Mouse (Mus musculus): ENCODE measurements around the gene Gm21936. TPM values are rescaled to one million over a fixed set of nuclear protein-coding genes. Genes with fewer than 3 reads are reported as not detected.
"Not testable (repeated sequence)": the region's sequence is repeated elsewhere in the genome, so short reads cannot be mapped to it uniquely, and the experiment has no call there.

The Gm21936 gene
- not detected in 2 replicates for polyA plus RNA-seq (2014; fragmentation: Nextera tagmentation; extraction: Ambion mirVana)

GRCm38 (mm10) chr12:87795212-87795611 is at the start of gene Gm21936:
Gm21936 (plus strand) TSS chr12:87795512.
- H3K27ac ChIP-seq (ENCODE audit: low read depth, low read length); H3K9ac ChIP-seq (ENCODE audit: low read depth, low read length); H3K36me3 ChIP-seq (ENCODE audit: control insufficient read depth, insufficient read depth, low read length); H3K4me2 ChIP-seq (replicated peaks; ENCODE audit: low read depth, low read length); H3K4me1 ChIP-seq (ENCODE audit: control insufficient read depth, insufficient read depth, low read length); H3K4me3 ChIP-seq (ENCODE audit: low read length); H3K27me3 ChIP-seq (ENCODE audit: control insufficient read depth, insufficient read depth, low read length); H3K9me3 ChIP-seq (ENCODE audit: control insufficient read depth, low read length); ATAC-seq (ENCODE audit: low FRiP score, low TSS enrichment): not testable (repeated sequence)
- WGBS: 100% methylated on average over 1 of the region's 1 CpGs

GRCm38 (mm10) chr12:87775655-87776054 is 19.7 kb upstream of the Gm21936 start, which contains the start of gene Gm21319:
Gm21319 (minus strand) TSS chr12:87775755.
- not testable (repeated sequence) for H3K4me1 ChIP-seq (ENCODE audit: control insufficient read depth, insufficient read depth, low read length); H3K9me3 ChIP-seq (ENCODE audit: control insufficient read depth, low read length); ATAC-seq (ENCODE audit: low FRiP score, low TSS enrichment); H3K27ac ChIP-seq (ENCODE audit: low read depth, low read length); H3K27me3 ChIP-seq (ENCODE audit: control insufficient read depth, insufficient read depth, low read length); H3K36me3 ChIP-seq (ENCODE audit: control insufficient read depth, insufficient read depth, low read length); H3K9ac ChIP-seq (ENCODE audit: low read depth, low read length); H3K4me2 ChIP-seq (replicated peaks; ENCODE audit: low read depth, low read length); H3K4me3 ChIP-seq (ENCODE audit: low read length)
- 93% methylated on average over 4 of the region's 4 CpGs for WGBS

GRCm38 (mm10) chr12:87797971-87798370 is 2.7 kb downstream of the Gm21936 start:
- H3K4me2 ChIP-seq (replicated peaks; ENCODE audit: low read depth, low read length); H3K27me3 ChIP-seq (ENCODE audit: control insufficient read depth, insufficient read depth, low read length); H3K9ac ChIP-seq (ENCODE audit: low read depth, low read length); H3K36me3 ChIP-seq (ENCODE audit: control insufficient read depth, insufficient read depth, low read length); H3K27ac ChIP-seq (ENCODE audit: low read depth, low read length); ATAC-seq (ENCODE audit: low FRiP score, low TSS enrichment); H3K4me3 ChIP-seq (ENCODE audit: low read length); H3K9me3 ChIP-seq (ENCODE audit: control insufficient read depth, low read length); H3K4me1 ChIP-seq (ENCODE audit: control insufficient read depth, insufficient read depth, low read length): not testable (repeated sequence)
- 92% methylated on average over 5 of the region's 5 CpGs for WGBS

- not testable (repeated sequence) for H3K27ac ChIP-seq (ENCODE audit: low read depth, low read length); H3K9ac ChIP-seq (ENCODE audit: low read depth, low read length); H3K9me3 ChIP-seq (ENCODE audit: control insufficient read depth, low read length); H3K4me3 ChIP-seq (ENCODE audit: low read length); ATAC-seq (ENCODE audit: low FRiP score, low TSS enrichment); H3K4me1 ChIP-seq (ENCODE audit: control insufficient read depth, insufficient read depth, low read length); H3K36me3 ChIP-seq (ENCODE audit: control insufficient read depth, insufficient read depth, low read length); H3K27me3 ChIP-seq (ENCODE audit: control insufficient read depth, insufficient read depth, low read length); H3K4me2 ChIP-seq (replicated peaks; ENCODE audit: low read depth, low read length)
- WGBS: 89% methylated on average over 3 of the region's 6 CpGs
Observed at GRCm38 (mm10) chr12:87816277-87816676, 21.0 kb downstream of the Gm21936 start, which contains the start of gene BB287469. BB287469 (plus strand) TSS chr12:87816577.

GRCm38 (mm10) chr12:87842239-87842638 is 46.9 kb downstream of the Gm21936 start, which contains the start of gene Gm2001:
Gm2001 (minus strand) TSS chr12:87842339.
- H3K36me3 ChIP-seq (ENCODE audit: control insufficient read depth, insufficient read depth, low read length); H3K4me3 ChIP-seq (ENCODE audit: low read length); H3K9me3 ChIP-seq (ENCODE audit: control insufficient read depth, low read length); H3K27me3 ChIP-seq (ENCODE audit: control insufficient read depth, insufficient read depth, low read length); H3K4me1 ChIP-seq (ENCODE audit: control insufficient read depth, insufficient read depth, low read length); H3K4me2 ChIP-seq (replicated peaks; ENCODE audit: low read depth, low read length); ATAC-seq (ENCODE audit: low FRiP score, low TSS enrichment); H3K27ac ChIP-seq (ENCODE audit: low read depth, low read length); H3K9ac ChIP-seq (ENCODE audit: low read depth, low read length): not testable (repeated sequence)
- 78% methylated on average over 1 of the region's 2 CpGs for WGBS

Other genes starting within 250 kb of the Gm21936 start
- gene Oog1, start 192.8 kb upstream of the Gm21936 start, polyA plus RNA-seq (2014; fragmentation: Nextera tagmentation; extraction: Ambion mirVana): not detected in 2 replicates
- gene Gm4027, start 176.6 kb upstream of the Gm21936 start, polyA plus RNA-seq (2014; fragmentation: Nextera tagmentation; extraction: Ambion mirVana): not detected in 2 replicates
- not detected in 2 replicates for gene Gm16381, start 150.9 kb upstream of the Gm21936 start, polyA plus RNA-seq (2014; fragmentation: Nextera tagmentation; extraction: Ambion mirVana)
- not detected in 2 replicates for gene Gm21319, start 19.8 kb upstream of the Gm21936 start, polyA plus RNA-seq (2014; fragmentation: Nextera tagmentation; extraction: Ambion mirVana)
- gene BB287469, start 21.1 kb downstream of the Gm21936 start, polyA plus RNA-seq (2014; fragmentation: Nextera tagmentation; extraction: Ambion mirVana): not detected in 2 replicates
- not detected in 2 replicates for gene Gm2001, start 46.8 kb downstream of the Gm21936 start, polyA plus RNA-seq (2014; fragmentation: Nextera tagmentation; extraction: Ambion mirVana)
- gene Gm2016, start 78.6 kb downstream of the Gm21936 start, polyA plus RNA-seq (2014; fragmentation: Nextera tagmentation; extraction: Ambion mirVana): not detected in 2 replicates
- gene Gm2022, start 99.9 kb downstream of the Gm21936 start, polyA plus RNA-seq (2014; fragmentation: Nextera tagmentation; extraction: Ambion mirVana): not detected in 2 replicates
- not detected in 2 replicates for gene Gm2035, start 124.3 kb downstream of the Gm21936 start, polyA plus RNA-seq (2014; fragmentation: Nextera tagmentation; extraction: Ambion mirVana)
- gene Gm2042, start 158.6 kb downstream of the Gm21936 start, polyA plus RNA-seq (2014; fragmentation: Nextera tagmentation; extraction: Ambion mirVana): not detected in 2 replicates
- not detected in 2 replicates for gene Gm2075, start 216.3 kb downstream of the Gm21936 start, polyA plus RNA-seq (2014; fragmentation: Nextera tagmentation; extraction: Ambion mirVana)
- gene Gm6803, start 223.3 kb downstream of the Gm21936 start, polyA plus RNA-seq (2014; fragmentation: Nextera tagmentation; extraction: Ambion mirVana): not detected in 2 replicates
- not detected in 2 replicates for gene Gm2056, start 231.5 kb downstream of the Gm21936 start, polyA plus RNA-seq (2014; fragmentation: Nextera tagmentation; extraction: Ambion mirVana)

All from kidney, embryonic 14.5 days (tissue).